Mouse (Mus musculus): Measurements from ENCODE around the gene Prom2. TPM values are rescaled to one million over a fixed set of nuclear protein-coding genes. Genes with fewer than 3 reads are reported as not detected.
A peak's percentile ranks its signal among the peaks of the same experiment; 100 is the strongest.

Prom2 gene
- total RNA-seq, 4 experiments from 2014 or later: 0.80 to 1.8 (median 1.3) TPM

GRCm38 (mm10) chr2:127483001-127483400 lies 58.3 kb downstream of the Prom2 start:
- no peak for DNase-seq

- peak; percentile 27 for DNase-seq
Measured at GRCm38 (mm10) chr2:127482533-127482911, 58.7 kb downstream of the Prom2 start.

GRCm38 (mm10) chr2:127481841-127482532 lies 59.3 kb downstream of the Prom2 start:
- DNase-seq: no peak

- no peak for DNase-seq
Measured at GRCm38 (mm10) chr2:127479763-127480162, 61.5 kb downstream of the Prom2 start.

GRCm38 (mm10) chr2:127479210-127479609 lies 62.1 kb downstream of the Prom2 start:
- no peak for DNase-seq

Other genes with a start within 250 kb of the Prom2 start
- under 1 TPM; 0.91 to 0.96 (median 0.92) TPM for gene Dusp2, start 205.3 kb downstream of the Prom2 start, total RNA-seq (2022)
- gene Astl, start 202.8 kb downstream of the Prom2 start, total RNA-seq (2022): not detected
- gene Adra2b, start 178.3 kb downstream of the Prom2 start, total RNA-seq (2022): 1 to 10 TPM; 1.1 to 1.7 (median 1.6) TPM
- gene Gpat2, start 116.3 kb downstream of the Prom2 start, total RNA-seq (2022): under 1 TPM in 3 of 4 experiments, not detected in 1; 0.17 to 0.94 (median 0.71) TPM
- gene Fahd2a, start 96.9 kb downstream of the Prom2 start, total RNA-seq (2022): 10 to 100 TPM; 50.4 to 65.8 (median 54.9) TPM
- gene Kcnip3, start 19.4 kb downstream of the Prom2 start, total RNA-seq (2022): 10 to 100 TPM in 2 of 4 experiments, 1 to 10 TPM in 2; 7.8 to 10.2 (median 9.1) TPM
- 1 to 10 TPM; 3.7 to 4.7 (median 4.4) TPM for gene Zfp661, start 45.6 kb upstream of the Prom2 start, total RNA-seq (2022)
- gene Mrps5, start 45.8 kb upstream of the Prom2 start, total RNA-seq (2022): 100 to 1,000 TPM in 1 of 4 experiments, 10 to 100 TPM in 3; 87.0 to 107 (median 96.0) TPM
- 10 to 100 TPM in 2 of 4 experiments, 1 to 10 TPM in 2; 6.6 to 12.0 (median 9.1) TPM for gene Mal, start 115.2 kb upstream of the Prom2 start, total RNA-seq (2022)
- under 1 TPM; 0.66 to 0.90 (median 0.89) TPM for gene Mall, start 188.5 kb upstream of the Prom2 start, total RNA-seq (2022)
- gene Nphp1, start 247.4 kb upstream of the Prom2 start, total RNA-seq (2022): 10 to 100 TPM; 16.8 to 35.0 (median 24.4) TPM

Measured in adrenal gland, adult 8-10 months (tissue).